Mouse (Mus musculus): ENCODE data around the gene Prl7d1.
"Not testable (repeated sequence)": the region's sequence is repeated elsewhere in the genome, so short reads cannot be mapped to it uniquely, and the experiment has no call there.

Gene Prl7d1

DNA sequence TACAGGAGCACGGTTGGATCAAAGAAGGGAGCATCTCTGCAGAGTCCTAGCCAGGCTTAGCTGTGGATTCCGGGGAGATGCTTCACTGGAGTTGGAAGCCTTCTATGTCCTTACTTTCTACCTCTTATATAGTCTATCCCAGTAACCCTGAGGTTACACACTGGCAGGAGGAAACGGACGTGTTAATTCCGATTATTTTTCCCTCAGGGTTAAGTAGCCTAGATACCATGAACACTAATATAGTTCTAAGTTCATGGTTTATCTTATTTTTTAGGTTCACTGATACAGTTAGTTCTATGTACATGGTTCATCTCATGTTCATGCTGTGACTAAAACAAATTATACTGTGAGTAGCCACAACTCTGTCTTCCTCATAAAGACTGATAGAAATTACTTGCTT, at the start of gene Prl7d1:
TSS of gene Prl7d1 (minus strand) at position 101 of the 400 bp plus-strand sequence.
- DNase-seq: no peak

DNA sequence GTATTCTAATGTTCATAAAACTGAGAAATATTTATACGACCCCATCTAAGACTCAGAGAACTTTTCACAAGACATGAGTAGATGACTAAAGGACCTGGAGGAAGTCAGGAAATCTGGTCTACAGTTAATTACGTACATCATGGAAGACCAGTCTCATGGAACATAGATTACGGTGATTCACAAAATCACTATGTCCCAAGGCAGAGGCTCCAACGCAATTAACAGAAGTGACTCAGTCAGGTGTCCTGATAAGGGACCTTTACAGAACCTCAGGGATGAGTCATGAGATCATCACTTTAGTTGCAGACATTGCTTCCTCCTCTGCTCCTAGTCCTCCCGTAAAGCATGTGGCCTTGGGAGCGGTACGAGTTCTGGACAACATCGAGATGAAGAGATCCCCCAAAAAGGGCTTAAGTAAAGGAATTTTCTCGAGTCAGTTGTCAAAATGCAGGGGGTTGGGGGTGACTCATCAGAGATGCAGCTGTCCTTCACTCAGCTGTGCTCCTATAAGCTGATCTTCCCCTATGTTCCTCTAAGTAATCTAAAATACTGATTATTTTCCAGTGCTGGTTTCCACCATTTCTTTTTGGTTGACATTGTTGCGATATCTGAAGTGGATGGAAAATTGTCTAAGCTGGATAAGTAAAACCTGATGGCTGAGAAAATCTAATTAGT, 18.1 kb upstream of the Prl7d1 start:
- DNase-seq: no peak

DNA sequence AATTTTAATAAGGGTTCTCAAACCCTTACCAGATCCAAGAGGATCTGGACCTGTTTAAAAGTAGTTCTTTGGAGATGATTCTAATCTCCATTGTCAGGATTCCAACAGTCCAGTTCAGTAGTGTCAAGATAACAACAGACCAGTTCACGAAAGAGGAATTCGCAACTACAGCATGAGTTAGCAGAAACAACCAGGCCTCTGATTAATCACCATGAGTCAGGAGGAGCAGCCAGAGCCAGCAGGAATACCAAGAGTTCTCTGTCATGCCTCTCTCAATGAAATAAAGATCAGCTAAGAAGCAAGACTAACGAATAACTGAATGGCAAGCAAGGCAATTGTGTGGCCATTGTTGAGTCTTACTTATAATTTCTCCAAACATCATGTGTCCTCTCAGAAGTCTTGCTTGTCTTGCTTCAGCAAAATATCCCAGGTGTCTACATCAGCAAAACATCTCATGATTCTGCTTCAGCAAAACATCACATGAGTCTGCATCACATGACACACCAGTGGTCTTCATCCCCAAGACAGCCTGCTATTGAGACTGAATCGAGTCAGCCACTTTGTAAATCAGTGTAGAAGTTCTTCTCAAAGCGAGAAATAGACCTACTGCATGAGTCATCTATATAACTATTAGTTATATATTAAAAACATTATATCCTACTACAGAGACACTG, 13.9 kb upstream of the Prl7d1 start:
- DNase-seq: not testable (repeated sequence)

DNA sequence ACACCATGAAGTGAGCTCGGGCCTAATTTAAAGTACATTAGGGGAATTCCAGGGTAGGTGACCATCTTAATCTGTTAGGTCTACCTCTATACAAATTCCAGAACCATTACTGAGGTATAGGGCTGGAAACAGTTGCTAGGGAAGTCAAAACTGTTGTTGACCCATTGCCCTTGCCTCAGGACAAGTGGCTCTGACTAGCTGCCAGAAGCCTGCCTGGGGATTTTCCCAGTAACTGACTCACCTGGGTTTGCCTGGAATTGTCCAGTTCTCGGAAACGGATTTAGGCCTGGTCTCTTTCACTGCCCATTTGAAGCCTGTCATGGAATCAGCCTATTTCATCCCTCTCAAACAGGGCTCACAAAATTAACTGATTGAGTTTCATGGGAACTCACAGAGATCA, 8.5 kb upstream of the Prl7d1 start:
- DNase-seq: not testable (repeated sequence)

DNA sequence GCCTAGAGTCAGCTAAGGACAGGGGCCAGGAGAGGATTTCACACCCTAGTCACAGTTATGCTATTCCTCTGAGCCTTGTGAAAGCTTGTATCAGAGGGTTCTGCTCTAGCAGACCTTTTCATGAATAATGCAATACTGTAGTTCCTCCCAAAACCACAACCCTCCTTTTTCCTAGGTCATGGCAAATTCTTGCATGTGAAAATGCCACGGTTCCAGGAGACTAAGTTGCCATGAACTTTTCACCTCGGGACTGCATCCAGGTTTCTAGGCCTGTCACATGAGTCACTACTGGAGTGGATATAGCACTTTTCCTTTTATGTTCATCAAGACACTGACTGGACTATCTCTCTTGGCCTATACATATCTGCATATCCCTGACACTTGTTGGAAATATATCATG, 10.0 kb downstream of the Prl7d1 start:
- no peak for DNase-seq

DNA sequence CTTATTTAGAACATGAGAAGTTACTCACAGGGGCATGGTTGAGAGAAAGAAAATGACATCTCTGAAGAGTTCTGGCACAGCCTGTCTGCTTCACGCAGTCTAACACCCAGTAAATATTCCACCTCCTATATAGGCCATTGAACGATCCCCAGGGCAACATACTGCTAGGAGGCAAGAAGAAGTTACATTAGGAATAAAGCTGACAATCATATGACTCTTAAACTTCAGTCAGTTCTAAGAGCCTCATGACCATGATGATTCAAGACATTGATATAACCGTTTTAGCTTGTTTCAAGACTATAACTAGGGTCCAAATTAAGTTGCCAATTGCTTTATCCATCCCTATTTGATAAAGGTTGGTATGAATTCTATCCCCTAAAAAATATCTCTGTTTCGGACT, 48.6 kb downstream of the Prl7d1 start, which contains the start of gene Prl7a2:
TSS of gene Prl7a2 (minus strand) at position 101 of the 400 bp plus-strand sequence.
- no peak for DNase-seq

DNA sequence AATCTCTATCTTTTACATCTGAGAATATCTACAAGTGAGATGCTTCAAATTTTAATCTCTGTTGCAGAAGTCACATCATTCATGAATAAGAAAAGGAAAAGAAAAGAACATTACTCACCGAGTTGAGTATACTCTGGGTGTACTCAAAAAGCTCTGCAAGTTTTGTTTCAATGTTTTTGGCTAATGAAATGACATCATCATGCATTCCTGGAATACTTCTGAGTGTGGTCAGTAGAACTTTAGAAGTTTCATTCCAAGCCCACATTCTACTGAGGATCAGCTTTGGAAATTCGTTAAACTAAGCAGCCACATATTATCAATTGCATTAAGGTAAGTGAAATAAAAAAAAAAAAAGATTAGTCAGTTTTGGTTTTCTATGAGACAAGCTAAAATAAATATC, 55.8 kb downstream of the Prl7d1 start:
- DNase-seq: no peak
